In the genomic region with DNA sequence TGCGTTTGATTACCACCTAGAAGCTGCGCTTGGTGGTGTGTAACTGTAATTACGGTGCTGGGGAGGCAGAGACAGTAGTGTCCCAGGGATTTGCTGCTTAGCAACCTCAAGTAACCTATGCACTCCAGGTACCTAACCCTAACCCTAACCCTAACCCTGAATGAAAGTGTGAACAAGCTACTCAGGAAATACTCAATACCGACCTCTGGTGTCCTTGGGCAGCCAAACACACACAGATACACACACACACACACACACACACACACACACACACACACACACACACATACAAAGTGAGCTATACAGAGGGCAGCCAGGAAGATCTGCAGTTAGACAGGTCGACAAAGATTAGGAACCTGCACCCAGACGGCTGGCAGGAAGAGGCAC, we compare ENCODE assay signal across 8 mouse cellular contexts. TPM values are rescaled to one million over a fixed set of nuclear protein-coding genes. Genes with fewer than 3 reads are reported as not detected.
DNase-seq lines count a peak whose midpoint lies in the region; ATAC-seq lines count a peak whose summit lies in the region.

No protein-coding gene starts in this region.

- peak overlapping the region; percentile 89 for H3K9ac ChIP-seq in heart, embryonic 16.5 days (ENCODE audit: low read length)
- peak overlapping the region; percentile 97 for H3K9ac ChIP-seq in hindbrain, embryonic 13.5 days
- peak overlapping the region; percentile 94 for H3K9ac ChIP-seq in midbrain, embryonic 13.5 days (replicated peaks)

- DNase-seq in heart, adult 8-10 months (ENCODE audit: low spot score) = no peak
- peak; percentile 40 for DNase-seq in T-cell, adult 2 months (ENCODE audit: low spot score)
- DNase-seq in spleen, adult 12 weeks (ENCODE audit: low spot score) = no peak
- no peak for DNase-seq in right cerebral cortex, postnatal 14 days
- DNase-seq in left cerebral cortex, adult 9 months (ENCODE audit: low spot score in 2 of 2) = no peak

- peak overlapping the region; percentile 83 for H3K4me2 ChIP-seq in heart, embryonic 16.5 days (ENCODE audit: low read depth, low read length)
- H3K4me2 ChIP-seq in hindbrain, embryonic 13.5 days = peak overlapping the region; percentile 81
- peak overlapping the region; percentile 88 for H3K4me2 ChIP-seq in midbrain, embryonic 13.5 days (replicated peaks)

- peak overlapping the region; percentile 78 for H3K4me3 ChIP-seq in heart, embryonic 16.5 days (ENCODE audit: low read length)
- peak overlapping the region; percentile 87 for H3K4me3 ChIP-seq in hindbrain, embryonic 13.5 days
- peak overlapping the region; percentile 87 for H3K4me3 ChIP-seq in midbrain, embryonic 13.5 days (replicated peaks)

- peaks cover 10% of the 10 kb centered on the region for H3K4me1 ChIP-seq in heart, embryonic 16.5 days (ENCODE audit: control insufficient read depth, insufficient read depth, low read length)
- H3K4me1 ChIP-seq in hindbrain, embryonic 13.5 days (replicated peaks) = peaks cover 41% of the 10 kb centered on the region
- peaks cover 41% of the 10 kb centered on the region for H3K4me1 ChIP-seq in midbrain, embryonic 13.5 days (replicated peaks)

- H3K27ac ChIP-seq in heart, embryonic 16.5 days (ENCODE audit: low read length) = peak overlapping the region; percentile 83
- peak overlapping the region; percentile 96 for H3K27ac ChIP-seq in hindbrain, embryonic 13.5 days
- peak overlapping the region; percentile 93 for H3K27ac ChIP-seq in midbrain, embryonic 13.5 days

- H3K27me3 ChIP-seq in heart, embryonic 16.5 days (ENCODE audit: control insufficient read depth, insufficient read depth, low read length) = no peaks in the 10 kb centered on the region
- H3K27me3 ChIP-seq in hindbrain, embryonic 13.5 days = no peaks in the 10 kb centered on the region
- no peaks in the 10 kb centered on the region for H3K27me3 ChIP-seq in midbrain, embryonic 13.5 days

- 0 out of 2 replicates have a peak, but pooled peaks have one; percentile 7 for ATAC-seq in heart, embryonic 16.5 days (replicated peaks; ENCODE audit: extremely low read depth, insufficient read depth, low FRiP score)
- peak; percentile 6; the same call in 1 of the 2 replicates for ATAC-seq in hindbrain, embryonic 13.5 days (ENCODE audit: low FRiP score)
- peak; percentile 6 for ATAC-seq in midbrain, embryonic 13.5 days

- WGBS in heart, embryonic 16.5 days = 47% methylated on average over 6 of the region's 6 CpGs
- 47% methylated on average over 6 of the region's 6 CpGs for whole genome bisulfite sequencing in hindbrain, embryonic 13.5 days
- WGBS in midbrain, embryonic 13.5 days = 53% methylated on average over 6 of the region's 6 CpGs

- no peaks in the 10 kb centered on the region for H3K9me3 ChIP-seq in heart, embryonic 16.5 days (replicated peaks; ENCODE audit: control insufficient read depth, low read length)
- no peaks in the 10 kb centered on the region for H3K9me3 ChIP-seq in hindbrain, embryonic 13.5 days
- H3K9me3 ChIP-seq in midbrain, embryonic 13.5 days = no peaks in the 10 kb centered on the region; the same call in 1 of the 2 replicates

- peaks cover 30% of the 10 kb centered on the region for H3K36me3 ChIP-seq in heart, embryonic 16.5 days (ENCODE audit: control insufficient read depth, insufficient read depth)
- peaks cover 54% of the 10 kb centered on the region for H3K36me3 ChIP-seq in hindbrain, embryonic 13.5 days
- peaks cover 63% of the 10 kb centered on the region for H3K36me3 ChIP-seq in midbrain, embryonic 13.5 days

RNA-seq across cellular contexts. Expression of gene Ogfr, which starts 0.3 kb away (rescaled TPM):
- 47.3 and 53.0 TPM in 2 replicates for polyA plus RNA-seq in heart, embryonic 16.5 days (2015; fragmentation: Nextera tagmentation; extraction: Ambion mirVana)
- 10 to 100 TPM; 31.4 to 34.7 (median 32.3) TPM for total RNA-seq in heart, adult 8-10 months (2022)
- 85.8 and 86.2 TPM in 2 replicates for polyA plus RNA-seq in hindbrain, embryonic 13.5 days (2015; fragmentation: Nextera tagmentation; extraction: Ambion mirVana)
- 89.5 and 95.8 TPM in 2 replicates for polyA plus RNA-seq in midbrain, embryonic 13.5 days (2015; fragmentation: Nextera tagmentation; extraction: Ambion mirVana)

RNA-seq across cellular contexts. Expression of gene Mrgbp, which starts 7.6 kb away (rescaled TPM):
- polyA plus RNA-seq in heart, embryonic 16.5 days (2015; fragmentation: Nextera tagmentation; extraction: Ambion mirVana) = 25.4 and 29.1 TPM in 2 replicates
- 10 to 100 TPM; 12.3 to 18.7 (median 17.3) TPM for total RNA-seq in heart, adult 8-10 months (2022)
- 42.2 and 44.8 TPM in 2 replicates for polyA plus RNA-seq in hindbrain, embryonic 13.5 days (2015; fragmentation: Nextera tagmentation; extraction: Ambion mirVana)
- 49.2 and 51.9 TPM in 2 replicates for polyA plus RNA-seq in midbrain, embryonic 13.5 days (2015; fragmentation: Nextera tagmentation; extraction: Ambion mirVana)

RNA-seq across cellular contexts. Expression of gene Col9a3, which starts 8.9 kb away (rescaled TPM):
- polyA plus RNA-seq in heart, embryonic 16.5 days (2015; fragmentation: Nextera tagmentation; extraction: Ambion mirVana) = 11.7 and 13.1 TPM in 2 replicates
- under 1 TPM in 1 of 4 experiments, not detected in 3; 0.11 TPM for total RNA-seq in heart, adult 8-10 months (2022)
- 71.7 and 74.9 TPM in 2 replicates for polyA plus RNA-seq in hindbrain, embryonic 13.5 days (2015; fragmentation: Nextera tagmentation; extraction: Ambion mirVana)
- polyA plus RNA-seq in midbrain, embryonic 13.5 days (2015; fragmentation: Nextera tagmentation; extraction: Ambion mirVana) = 17.5 and 17.9 TPM in 2 replicates

RNA-seq across cellular contexts. Expression of gene Tcfl5, which starts 53.8 kb away (rescaled TPM):
- not detected in 2 replicates for polyA plus RNA-seq in heart, embryonic 16.5 days (2015; fragmentation: Nextera tagmentation; extraction: Ambion mirVana)
- not detected for total RNA-seq in heart, adult 8-10 months (2022)
- 0.22 and 0.34 TPM in 2 replicates for polyA plus RNA-seq in hindbrain, embryonic 13.5 days (2015; fragmentation: Nextera tagmentation; extraction: Ambion mirVana)
- polyA plus RNA-seq in midbrain, embryonic 13.5 days (2015; fragmentation: Nextera tagmentation; extraction: Ambion mirVana) = 0.09 and 0.15 TPM in 2 replicates
